Mouse (Mus musculus): ENCODE measurements around the gene Slc25a25. TPM values are rescaled to one million over a fixed set of nuclear protein-coding genes. Genes with fewer than 3 reads are reported as not detected.
A peak's percentile ranks its signal among the peaks of the same experiment; 100 is the strongest.

The Slc25a25 gene
- polyA plus RNA-seq, 1 experiment from 2014 or later, result 47.7 TPM

DNA sequence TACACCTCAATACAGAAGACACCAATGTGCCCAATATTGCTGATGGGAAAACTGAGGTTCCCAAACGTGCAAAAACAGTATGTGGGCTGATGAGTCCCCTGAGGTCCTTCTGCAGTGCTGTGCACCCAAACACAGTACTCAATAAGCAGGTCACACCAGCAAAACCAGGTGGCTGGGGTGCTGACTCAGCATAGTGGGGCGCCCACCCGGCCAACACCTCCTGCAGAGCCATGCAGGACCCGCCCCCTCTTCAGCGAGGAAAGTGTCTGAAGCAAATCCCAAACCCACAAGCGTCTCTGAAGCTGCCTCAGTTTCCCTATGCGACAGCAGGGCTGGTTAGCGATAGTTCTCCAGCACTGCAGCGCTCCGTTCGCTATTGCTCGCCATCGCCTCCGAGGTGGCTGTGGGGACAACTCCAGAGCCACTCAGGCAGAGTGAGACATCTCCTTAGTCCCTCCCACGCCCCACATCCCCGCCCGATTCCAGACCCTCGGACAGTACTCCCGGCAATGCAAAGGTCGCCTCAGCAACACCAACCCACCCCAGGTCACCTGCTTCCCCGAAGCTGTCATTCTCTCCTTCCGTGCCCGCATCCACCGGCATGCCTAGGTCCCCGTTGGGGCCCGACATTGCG, 70.0 kb downstream of the Slc25a25 start:
- no peaks in the 10 kb centered on the region for H3K9me3 ChIP-seq (ENCODE audit: control insufficient read depth, low read length)
- H3K4me3 ChIP-seq (replicated peaks; ENCODE audit: low read length), result peak overlapping the region; percentile 69
- H3K4me2 ChIP-seq (ENCODE audit: low read length), result peak overlapping the region; percentile 91
- peaks cover 28% of the 10 kb centered on the region for H3K36me3 ChIP-seq (ENCODE audit: control insufficient read depth, insufficient read depth)
- no peaks in the 10 kb centered on the region for H3K27me3 ChIP-seq (replicated peaks; ENCODE audit: control insufficient read depth, insufficient read depth, low read length)
- peak overlapping the region; percentile 69 for H3K9ac ChIP-seq (replicated peaks; ENCODE audit: low read depth, low read length)
- peaks cover 4% of the 10 kb centered on the region for H3K4me1 ChIP-seq (replicated peaks; ENCODE audit: control insufficient read depth, insufficient read depth, low read length)
- no peak overlapping the region for H3K27ac ChIP-seq (ENCODE audit: low read length)
- ATAC-seq, result peak; percentile 63
- WGBS, result under 1% methylated on average over 27 of the region's 27 CpGs

DNA sequence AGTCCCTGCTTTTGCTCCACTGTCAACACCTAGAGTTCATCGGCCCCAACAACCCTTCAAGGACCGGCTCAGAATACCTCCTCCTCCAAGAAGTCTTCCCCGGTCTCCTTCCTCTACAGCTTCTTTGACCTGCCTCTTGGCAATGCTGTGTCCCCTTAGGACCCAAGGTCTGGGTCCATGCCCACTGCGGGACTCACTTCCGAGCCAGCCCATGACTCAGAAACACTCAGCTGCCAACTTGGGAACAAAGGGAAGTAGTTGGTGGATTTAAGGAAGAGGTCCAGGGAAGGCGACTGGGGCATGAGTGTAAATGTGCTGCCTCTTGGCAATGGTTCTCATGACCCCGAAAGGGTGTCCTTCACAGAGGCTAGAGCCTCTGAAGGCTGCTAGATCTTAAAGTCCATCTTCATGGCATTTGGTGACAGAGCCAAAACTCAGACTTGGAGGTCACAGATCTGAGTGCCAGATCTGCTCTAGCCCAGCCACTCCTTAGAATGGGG, 71.2 kb downstream of the Slc25a25 start:
- ATAC-seq, result no peak
- Histone ChIP-seq H3K4me3 (replicated peaks; ENCODE audit: low read length) (no peak overlapping the region), H3K36me3 (ENCODE audit: control insufficient read depth, insufficient read depth) (peaks cover 31% of the 10 kb centered on the region), H3K9ac (replicated peaks; ENCODE audit: low read depth, low read length) (no peak overlapping the region), H3K4me2 (ENCODE audit: low read length) (no peak overlapping the region), H3K27ac (ENCODE audit: low read length) (no peak overlapping the region), H3K4me1 (replicated peaks; ENCODE audit: control insufficient read depth, insufficient read depth, low read length) (peaks cover 4% of the 10 kb centered on the region), H3K27me3 (replicated peaks; ENCODE audit: control insufficient read depth, insufficient read depth, low read length) (no peaks in the 10 kb centered on the region), H3K9me3 (ENCODE audit: control insufficient read depth, low read length) (no peaks in the 10 kb centered on the region)
- WGBS, result 86% methylated on average over 7 of the region's 7 CpGs

DNA sequence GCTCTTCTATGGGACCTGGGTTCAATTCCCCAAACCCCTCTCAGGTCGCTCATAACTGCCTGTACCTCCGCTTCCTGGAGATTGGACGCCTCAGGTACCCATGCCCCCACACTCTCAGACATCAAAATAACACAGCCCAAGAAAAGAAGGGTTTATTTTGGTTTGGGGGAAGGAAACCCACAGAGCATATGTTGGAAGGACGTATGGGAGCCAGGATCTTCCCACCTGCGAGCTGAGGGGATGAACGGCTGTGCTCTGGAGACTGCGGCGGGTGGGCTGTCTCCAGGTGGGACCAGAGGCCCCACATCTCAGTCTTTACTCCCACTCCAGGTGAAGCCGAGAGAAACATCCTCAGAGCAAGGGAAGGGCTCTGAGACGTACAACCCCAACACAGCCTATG, 74.3 kb downstream of the Slc25a25 start:
- Histone ChIP-seq H3K9me3 (ENCODE audit: control insufficient read depth, low read length) (no peaks in the 10 kb centered on the region), H3K9ac (replicated peaks; ENCODE audit: low read depth, low read length) (no peak overlapping the region), H3K36me3 (ENCODE audit: control insufficient read depth, insufficient read depth) (peaks cover 47% of the 10 kb centered on the region), H3K27ac (ENCODE audit: low read length) (no peak overlapping the region), H3K4me2 (ENCODE audit: low read length) (no peak overlapping the region), H3K4me3 (replicated peaks; ENCODE audit: low read length) (no peak overlapping the region), H3K27me3 (replicated peaks; ENCODE audit: control insufficient read depth, insufficient read depth, low read length) (no peaks in the 10 kb centered on the region), H3K4me1 (replicated peaks; ENCODE audit: control insufficient read depth, insufficient read depth, low read length) (peaks cover 4% of the 10 kb centered on the region)
- ATAC-seq, result no peak
- WGBS, result 93% methylated on average over 10 of the region's 10 CpGs

DNA sequence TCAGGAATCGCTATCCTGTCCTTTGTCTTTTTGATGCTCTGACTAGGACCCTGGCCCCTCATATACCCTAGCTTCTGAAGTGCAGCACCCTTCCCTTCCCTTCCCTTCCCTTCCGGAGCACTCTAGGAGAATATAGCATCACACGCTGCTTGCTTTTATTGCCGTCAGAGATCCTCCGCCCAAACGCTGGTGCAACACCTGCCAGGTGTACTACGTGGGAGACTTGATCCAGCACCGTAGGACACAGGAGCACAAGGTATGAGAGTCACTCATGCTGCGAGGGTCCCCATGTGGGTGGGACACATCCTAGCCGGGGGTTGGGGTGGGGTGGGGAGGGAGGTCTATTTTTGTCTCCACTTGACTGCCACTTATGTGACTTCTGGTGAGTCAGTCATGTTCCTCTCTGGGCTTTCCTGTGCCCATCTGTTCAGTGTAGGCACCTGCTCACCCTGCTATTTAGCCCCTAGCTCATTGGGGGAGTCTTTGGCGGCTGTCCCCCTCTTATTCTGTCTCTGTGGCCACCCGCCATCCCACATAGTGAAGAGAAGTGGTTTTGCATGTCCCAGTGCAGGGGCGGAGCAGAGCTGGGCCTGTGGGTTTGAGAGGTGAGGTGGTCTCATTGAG, 75.8 kb downstream of the Slc25a25 start:
- no peak for ATAC-seq

DNA sequence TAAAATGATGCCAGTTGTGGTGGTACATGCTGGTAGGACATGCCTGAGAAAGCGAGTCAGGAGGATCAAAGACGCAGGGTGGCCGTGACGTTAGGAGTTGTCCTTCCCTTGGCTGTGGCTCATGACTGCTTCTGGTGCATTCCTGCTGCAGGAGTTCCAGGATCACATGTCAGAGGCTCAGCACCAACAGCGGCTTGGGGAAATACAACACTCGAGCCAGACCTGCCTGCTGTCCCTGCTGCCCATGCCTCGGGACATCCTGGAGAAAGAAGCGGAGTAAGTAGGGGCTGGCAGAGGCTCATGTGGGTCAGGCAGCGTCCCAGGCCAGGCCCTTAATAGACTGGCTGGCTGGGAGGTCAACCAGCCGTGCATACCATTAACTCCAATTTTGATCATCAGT, 77.1 kb downstream of the Slc25a25 start:
- Histone ChIP-seq H3K9me3 (ENCODE audit: control insufficient read depth, low read length) (no peaks in the 10 kb centered on the region), H3K4me3 (replicated peaks; ENCODE audit: low read length) (no peak overlapping the region), H3K27ac (ENCODE audit: low read length) (no peak overlapping the region), H3K36me3 (ENCODE audit: control insufficient read depth, insufficient read depth) (peaks cover 55% of the 10 kb centered on the region), H3K4me1 (replicated peaks; ENCODE audit: control insufficient read depth, insufficient read depth, low read length) (no peaks in the 10 kb centered on the region), H3K9ac (replicated peaks; ENCODE audit: low read depth, low read length) (no peak overlapping the region), H3K4me2 (ENCODE audit: low read length) (no peak overlapping the region), H3K27me3 (replicated peaks; ENCODE audit: control insufficient read depth, insufficient read depth, low read length) (no peaks in the 10 kb centered on the region)
- no peak for ATAC-seq
- 92% methylated on average over 10 of the region's 10 CpGs for WGBS

More for the DNA sequence above, 75.8 kb downstream of the Slc25a25 start:
- peaks cover 52% of the 10 kb centered on the region for H3K36me3 ChIP-seq (ENCODE audit: control insufficient read depth, insufficient read depth)
- H3K9ac ChIP-seq (replicated peaks; ENCODE audit: low read depth, low read length), result no peak overlapping the region
- H3K27me3 ChIP-seq (replicated peaks; ENCODE audit: control insufficient read depth, insufficient read depth, low read length), result no peaks in the 10 kb centered on the region
- no peaks in the 10 kb centered on the region for H3K4me1 ChIP-seq (replicated peaks; ENCODE audit: control insufficient read depth, insufficient read depth, low read length)
- no peak overlapping the region for H3K4me2 ChIP-seq (ENCODE audit: low read length)
- H3K4me3 ChIP-seq (replicated peaks; ENCODE audit: low read length), result no peak overlapping the region
- H3K27ac ChIP-seq (ENCODE audit: low read length), result no peak overlapping the region
- WGBS, result 95% methylated on average over 13 of the region's 13 CpGs
- H3K9me3 ChIP-seq (ENCODE audit: control insufficient read depth, low read length), result no peaks in the 10 kb centered on the region

DNA sequence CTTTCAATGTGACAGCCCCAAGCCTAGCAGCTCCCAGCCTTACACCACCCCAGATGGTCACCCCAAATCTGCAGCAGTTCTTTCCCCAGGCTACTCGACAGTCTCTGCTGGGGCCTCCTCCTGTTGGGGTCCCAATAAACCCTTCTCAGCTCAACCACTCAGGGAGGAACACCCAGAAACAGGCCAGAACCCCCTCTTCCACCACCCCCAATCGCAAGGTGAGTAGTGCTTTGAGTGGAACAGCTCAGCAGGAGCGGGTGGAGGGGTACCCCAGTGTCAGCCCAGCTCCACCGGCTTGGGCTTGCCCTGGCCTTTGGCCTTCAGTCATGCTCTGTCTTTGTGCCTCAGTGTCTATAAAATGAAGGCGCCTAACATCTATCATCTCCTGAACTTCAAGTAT, 83.9 kb downstream of the Slc25a25 start:
- peaks cover 27% of the 10 kb centered on the region for H3K36me3 ChIP-seq (ENCODE audit: control insufficient read depth, insufficient read depth)
- no peak overlapping the region for H3K27ac ChIP-seq (ENCODE audit: low read length)
- no peak overlapping the region for H3K9ac ChIP-seq (replicated peaks; ENCODE audit: low read depth, low read length)
- no peak overlapping the region for H3K4me3 ChIP-seq (replicated peaks; ENCODE audit: low read length)
- no peak overlapping the region for H3K4me2 ChIP-seq (ENCODE audit: low read length)
- H3K4me1 ChIP-seq (replicated peaks; ENCODE audit: control insufficient read depth, insufficient read depth, low read length), result peaks cover 11% of the 10 kb centered on the region
- no peaks in the 10 kb centered on the region for H3K27me3 ChIP-seq (replicated peaks; ENCODE audit: control insufficient read depth, insufficient read depth, low read length)
- no peak for ATAC-seq
- H3K9me3 ChIP-seq (ENCODE audit: control insufficient read depth, low read length), result no peaks in the 10 kb centered on the region
- WGBS, result 98% methylated on average over 5 of the region's 5 CpGs

Other genes starting within 250 kb of the Slc25a25 start
- gene Pomt1, start 214.9 kb downstream of the Slc25a25 start, polyA plus RNA-seq (2015; fragmentation: Nextera tagmentation; extraction: Ambion mirVana), result 29.9 and 36.8 TPM in 2 replicates
- 93.9 and 108 TPM in 2 replicates for gene Uck1, start 191.3 kb downstream of the Slc25a25 start, polyA plus RNA-seq (2015; fragmentation: Nextera tagmentation; extraction: Ambion mirVana)
- gene Golga2, start 164.1 kb downstream of the Slc25a25 start, polyA plus RNA-seq (2015; fragmentation: Nextera tagmentation; extraction: Ambion mirVana), result 29.4 and 29.8 TPM in 2 replicates
- 362 and 368 TPM in 2 replicates for gene Swi5, start 163.4 kb downstream of the Slc25a25 start, polyA plus RNA-seq (2015; fragmentation: Nextera tagmentation; extraction: Ambion mirVana)
- 64.3 and 64.6 TPM in 2 replicates for gene Ciz1, start 99.1 kb downstream of the Slc25a25 start, polyA plus RNA-seq (2015; fragmentation: Nextera tagmentation; extraction: Ambion mirVana)
- gene Dnm1, start 98.1 kb downstream of the Slc25a25 start, polyA plus RNA-seq (2015; fragmentation: Nextera tagmentation; extraction: Ambion mirVana), result 26.9 and 38.4 TPM in 2 replicates
- gene 1110008P14Rik, start 69.5 kb downstream of the Slc25a25 start, polyA plus RNA-seq (2015; fragmentation: Nextera tagmentation; extraction: Ambion mirVana), result 67.8 and 77.7 TPM in 2 replicates
- not detected in 2 replicates for gene Lcn2, start 63.2 kb downstream of the Slc25a25 start, polyA plus RNA-seq (2015; fragmentation: Nextera tagmentation; extraction: Ambion mirVana)
- gene Ptges2, start 55.5 kb downstream of the Slc25a25 start, polyA plus RNA-seq (2015; fragmentation: Nextera tagmentation; extraction: Ambion mirVana), result 35.6 and 42.7 TPM in 2 replicates
- 7.0 and 7.5 TPM in 2 replicates for gene Naif1, start 988 bp downstream of the Slc25a25 start, polyA plus RNA-seq (2015; fragmentation: Nextera tagmentation; extraction: Ambion mirVana)
- 4.7 and 5.6 TPM in 2 replicates for gene Fam102a, start 83.9 kb upstream of the Slc25a25 start, polyA plus RNA-seq (2015; fragmentation: Nextera tagmentation; extraction: Ambion mirVana)
- gene Dpm2, start 119.4 kb upstream of the Slc25a25 start, polyA plus RNA-seq (2015; fragmentation: Nextera tagmentation; extraction: Ambion mirVana), result 136 and 141 TPM in 2 replicates
- 3.9 and 6.8 TPM in 2 replicates for gene Pip5kl1, start 123.4 kb upstream of the Slc25a25 start, polyA plus RNA-seq (2015; fragmentation: Nextera tagmentation; extraction: Ambion mirVana)
- gene 9430097D07Rik, start 124.2 kb upstream of the Slc25a25 start, polyA plus RNA-seq (2015; fragmentation: Nextera tagmentation; extraction: Ambion mirVana), result 0.42 and 0.60 TPM in 2 replicates
- gene St6galnac4, start 135.7 kb upstream of the Slc25a25 start, polyA plus RNA-seq (2015; fragmentation: Nextera tagmentation; extraction: Ambion mirVana), result 27.4 and 29.6 TPM in 2 replicates
- 18.3 and 21.6 TPM in 2 replicates for gene St6galnac6, start 148.3 kb upstream of the Slc25a25 start, polyA plus RNA-seq (2015; fragmentation: Nextera tagmentation; extraction: Ambion mirVana)
- 83.8 and 91.2 TPM in 2 replicates for gene Ak1, start 170.3 kb upstream of the Slc25a25 start, polyA plus RNA-seq (2015; fragmentation: Nextera tagmentation; extraction: Ambion mirVana)
- gene Eng, start 195.2 kb upstream of the Slc25a25 start, polyA plus RNA-seq (2015; fragmentation: Nextera tagmentation; extraction: Ambion mirVana), result 27.3 and 31.9 TPM in 2 replicates